Mouse (Mus musculus) bone marrow, adult 2 months (tissue): ENCODE results near the gene Kdm4b. TPM values are rescaled to one million over a fixed set of nuclear protein-coding genes. Genes with fewer than 3 reads are reported as not detected.

Experiments used
- H3K27ac ChIP-seq: fragments of 200-500 bp; 2 replicates; pipeline ENCODE4 v1.5.1; 2012; ENCODE audit warnings: low read depth, mild to moderate bottlenecking, control low read depth, inconsistent platforms, low read length; ENCODE audit not compliant: control insufficient read depth, poor library complexity, insufficient read depth
- H3K4me1 ChIP-seq: fragments of 200-500 bp; 2 replicates; pipeline ENCODE4 v1.6.1; 2011; ENCODE audit warnings: low read length; ENCODE audit not compliant: control insufficient read depth, insufficient read depth
- H3K4me3 ChIP-seq: fragments of 200-500 bp; replicated peaks from 2 replicates; pipeline ENCODE3; 2011; ENCODE audit warnings: mild to moderate bottlenecking, low read depth, low read length, control low read depth; ENCODE audit not compliant: control insufficient read depth
- CTCF ChIP-seq: fragments of 200-500 bp; IDR thresholded peaks from 2 replicates; pipeline ENCODE4 v1.5.1; 2011; ENCODE audit warnings: low read length, control low read depth; ENCODE audit not compliant: control insufficient read depth, insufficient read depth
- POLR2A ChIP-seq: fragments of 200-500 bp; IDR thresholded peaks from 2 replicates; pipeline ENCODE4 v1.6.1; 2011; ENCODE audit warnings: low read depth, mild to moderate bottlenecking, control low read depth, low read length, borderline replicate concordance; ENCODE audit not compliant: control insufficient read depth
- WGBS: fragments of 180-500 bp; shearing (Covaris S2); methylation state at CpG from one replicate; pipeline ENCODE4 v1.1.7; 2018; 5-methylcytosine and 5-hydroxymethylcytosine counted together
- polyA plus RNA-seq: library from polyadenylated mRNA; stranded (reverse); fragments of >200 nt; gene quantifications from 2 replicates; pipeline ENCODE4 v1.2.4, GENCODE M21; 2011; ENCODE audit warnings: low replicate concordance; ENCODE audit not compliant: missing spikeins, insufficient read depth, insufficient read length

Gene Kdm4b
- polyA plus RNA-seq, 1 experiment = 74.9 TPM

- WGBS = 78% methylated on average over 8 of the region's 8 CpGs
- TF ChIP-seq POLR2A (no peak), CTCF (no peak)
Measured at GRCm38 (mm10) chr17:56360451-56360850, 34.6 kb downstream of the Kdm4b start.

GRCm38 (mm10) chr17:56361542-56361941 lies 35.7 kb downstream of the Kdm4b start:
- 71% methylated on average over 2 of the region's 2 CpGs for WGBS
- no peaks in the 10 kb centered on the region; the same call in 1 of the 2 replicates for H3K4me1 ChIP-seq
- H3K27ac ChIP-seq = no peak overlapping the region
- H3K4me3 ChIP-seq = no peak overlapping the region
- TF ChIP-seq CTCF = no peak
- TF ChIP-seq POLR2A = no peak

More at GRCm38 (mm10) chr17:56360451-56360850, 34.6 kb downstream of the Kdm4b start:
- Histone ChIP-seq H3K4me3 (no peak overlapping the region), H3K27ac (no peak overlapping the region), H3K4me1 (no peaks in the 10 kb centered on the region; the same call in 1 of the 2 replicates)

GRCm38 (mm10) chr17:56365791-56366673 lies 40.2 kb downstream of the Kdm4b start:
- Histone ChIP-seq H3K27ac (no peak overlapping the region; the same call in 1 of the 2 replicates), H3K4me1 (no peaks in the 10 kb centered on the region), H3K4me3 (no peak overlapping the region)
- TF ChIP-seq CTCF (no peak), POLR2A (no peak)
- 40% methylated on average over 7 of the region's 7 CpGs for WGBS

GRCm38 (mm10) chr17:56368291-56368790 lies 42.5 kb downstream of the Kdm4b start:
- Histone ChIP-seq H3K27ac (no peak overlapping the region), H3K4me3 (no peak overlapping the region), H3K4me1 (no peaks in the 10 kb centered on the region)
- WGBS = 88% methylated on average over 6 of the region's 6 CpGs
- TF ChIP-seq CTCF (no peak), POLR2A (no peak)

GRCm38 (mm10) chr17:56370090-56370489 lies 44.2 kb downstream of the Kdm4b start:
- WGBS = 86% methylated on average over 3 of the region's 3 CpGs
- H3K4me1 ChIP-seq = no peaks in the 10 kb centered on the region
- no peak overlapping the region for H3K4me3 ChIP-seq
- H3K27ac ChIP-seq = no peak overlapping the region
- TF ChIP-seq CTCF (no peak), POLR2A (no peak)

DNA sequence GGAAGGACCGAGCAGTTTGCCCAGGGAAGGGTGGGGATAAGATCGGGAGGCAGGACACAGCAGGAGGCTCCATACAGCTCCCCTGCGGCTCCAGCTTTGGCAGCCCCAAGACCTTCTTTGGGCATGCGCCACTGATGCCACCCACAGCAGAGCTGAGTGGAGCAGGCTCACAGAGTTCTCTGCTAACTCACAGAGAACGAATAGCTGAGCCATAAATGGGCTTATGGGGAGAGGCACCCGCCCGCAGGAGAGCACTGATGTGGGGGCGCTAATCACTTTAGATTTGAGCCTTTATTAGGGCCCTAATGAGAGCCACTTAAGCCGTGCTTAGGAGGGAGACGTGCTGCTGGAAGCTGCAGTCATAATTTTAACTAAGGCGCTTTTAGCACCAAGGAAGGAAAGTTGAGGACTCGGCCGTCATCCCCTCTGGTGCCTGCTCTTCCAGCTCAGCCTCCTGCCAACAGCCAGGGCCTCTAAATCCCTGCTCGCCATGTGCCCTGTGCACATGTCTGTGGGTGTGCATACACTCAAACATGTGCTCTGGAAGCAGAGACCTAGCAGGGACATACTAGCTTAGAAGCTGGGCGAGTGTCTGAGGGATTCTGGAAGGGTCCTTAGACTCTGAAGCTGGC lies 45.3 kb downstream of the Kdm4b start:
- H3K4me1 ChIP-seq = no peaks in the 10 kb centered on the region
- H3K4me3 ChIP-seq = no peak overlapping the region
- no peak overlapping the region for H3K27ac ChIP-seq
- WGBS = 88% methylated on average over 15 of the region's 15 CpGs
- TF ChIP-seq POLR2A (no peak), CTCF (no peak)

GRCm38 (mm10) chr17:56372109-56372508 lies 46.2 kb downstream of the Kdm4b start:
- TF ChIP-seq POLR2A (no peak), CTCF (no peak)
- Histone ChIP-seq H3K4me3 (no peak overlapping the region), H3K27ac (no peak overlapping the region), H3K4me1 (no peaks in the 10 kb centered on the region)
- WGBS = 68% methylated on average over 4 of the region's 4 CpGs

DNA sequence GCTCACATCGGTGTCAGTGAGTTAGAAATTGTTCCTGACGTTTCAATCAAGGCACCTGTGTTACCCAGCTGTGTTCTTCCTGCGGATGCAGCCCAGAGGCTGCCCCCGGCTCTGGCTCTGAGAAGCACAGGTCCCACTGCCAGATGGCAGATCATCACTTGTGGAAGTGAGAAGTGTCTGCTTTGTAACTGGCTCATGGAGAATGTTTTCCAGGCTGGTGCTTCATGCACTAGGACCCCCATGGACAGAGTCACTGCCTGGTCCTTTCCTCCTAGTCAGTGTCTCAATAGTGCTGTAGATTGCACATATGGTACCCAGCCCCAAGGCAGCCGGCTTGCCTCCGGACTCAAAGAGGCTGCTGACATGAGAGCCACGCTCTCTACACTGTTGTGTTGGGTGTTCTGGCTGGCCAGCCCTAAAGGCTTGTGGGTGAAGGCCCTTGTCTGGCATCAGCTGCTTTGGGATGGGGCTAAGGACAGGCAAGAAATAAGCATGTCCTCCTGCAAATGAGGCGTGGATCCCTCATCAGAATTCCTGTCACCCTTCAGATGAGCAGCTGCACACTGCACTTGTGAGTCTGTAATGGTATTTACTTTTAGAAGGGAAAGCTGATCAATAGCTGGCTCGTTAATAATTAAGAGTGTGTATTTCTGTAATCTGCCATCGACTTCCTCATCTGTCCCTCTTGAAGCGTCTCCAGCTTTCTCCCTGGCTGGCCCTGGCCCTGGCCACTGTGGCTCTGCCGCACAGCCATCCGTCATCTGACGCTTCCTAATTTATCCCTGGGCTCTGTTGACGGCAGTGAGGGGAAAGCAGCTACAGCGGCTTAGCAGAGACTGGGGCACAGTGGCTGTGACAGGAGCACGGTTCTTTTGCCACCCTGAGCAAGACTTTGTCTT lies 47.5 kb downstream of the Kdm4b start:
- Histone ChIP-seq H3K4me3 (no peak overlapping the region), H3K4me1 (no peaks in the 10 kb centered on the region), H3K27ac (no peak overlapping the region; the same call in 1 of the 2 replicates)
- 86% methylated on average over 17 of the region's 17 CpGs for WGBS
- no peak for TF ChIP-seq CTCF
- no peak for TF ChIP-seq POLR2A
